Mouse (Mus musculus) lung, embryonic 15.5 days (tissue): ENCODE results near the gene Btf3l4. TPM values are rescaled to one million over a fixed set of nuclear protein-coding genes. Genes with fewer than 3 reads are reported as not detected.

ENCODE experiments used
- ATAC-seq: fragments of 200-750 bp; cut with Nextera tagmentation; 2 replicates; pipeline ENCODE4 v1.8.0; 2017; ENCODE audit warnings: moderate number of reproducible peaks, borderline replicate concordance; ENCODE audit not compliant: low FRiP score, low TSS enrichment; ENCODE audit errors: extremely low read depth
- H3K27ac ChIP-seq: fragments of 300-500 bp; sonication (generic); 2 replicates; pipeline ENCODE4 v1.5.1; 2015; ENCODE audit warnings: moderate library complexity, mild to moderate bottlenecking, inconsistent platforms
- H3K27me3 ChIP-seq: fragments of 300-500 bp; sonication (generic); 2 replicates; pipeline ENCODE4 v1.6.1; 2015; ENCODE audit warnings: inconsistent platforms
- H3K36me3 ChIP-seq: fragments of 300-500 bp; sonication (generic); 2 replicates; pipeline ENCODE4 v1.6.1; 2015; ENCODE audit warnings: inconsistent platforms
- H3K4me1 ChIP-seq: fragments of 300-500 bp; sonication (generic); 2 replicates; pipeline ENCODE4 v1.6.1; 2015; ENCODE audit warnings: inconsistent platforms
- H3K4me2 ChIP-seq: fragments of 300-500 bp; sonication (generic); 2 replicates; pipeline ENCODE4 v1.6.1; 2015; ENCODE audit warnings: inconsistent platforms, mild to moderate bottlenecking, moderate library complexity
- H3K4me3 ChIP-seq: fragments of 300-500 bp; sonication (generic); 2 replicates; pipeline ENCODE4 v1.5.1; 2015; ENCODE audit warnings: mild to moderate bottlenecking, inconsistent platforms
- H3K9ac ChIP-seq: fragments of 300-500 bp; sonication (generic); 2 replicates; pipeline ENCODE4 v1.6.1; 2015; ENCODE audit warnings: inconsistent platforms
- H3K9me3 ChIP-seq: fragments of 300-500 bp; sonication (generic); 2 replicates; pipeline ENCODE4 v1.6.1; 2016; ENCODE audit warnings: inconsistent platforms
- polyA plus RNA-seq: library from polyadenylated mRNA; unstranded; fragments of >200 nt; fragmentation: Nextera tagmentation; extraction: Ambion mirVana; gene quantifications from 2 replicates; pipeline ENCODE4 v1.2.1, GENCODE M21; 2015

Gene Btf3l4
- polyA plus RNA-seq, 1 experiment from 2014 or later = 142 TPM

DNA sequence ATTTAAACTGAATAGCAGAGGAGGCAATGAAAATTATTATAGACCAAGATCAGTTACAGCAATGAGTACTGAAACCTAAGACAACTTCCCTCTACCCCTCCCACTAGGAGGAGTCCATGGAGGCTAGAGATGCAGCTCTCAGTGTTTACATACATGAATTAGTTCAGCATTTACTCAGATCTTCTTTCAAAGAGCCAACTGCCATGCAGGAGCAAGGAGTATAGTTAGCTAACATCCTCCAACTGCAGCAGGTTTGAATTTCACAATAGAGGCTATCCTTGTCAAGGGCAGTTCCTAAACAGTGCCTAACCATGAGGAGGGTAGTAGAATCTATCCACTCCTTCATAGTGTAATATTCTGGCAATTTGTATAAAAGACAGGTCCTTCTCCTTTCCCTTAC, 64.9 kb downstream of the Btf3l4 start:
- H3K4me2 ChIP-seq = no peak overlapping the region
- H3K4me3 ChIP-seq = no peak overlapping the region
- no peaks in the 10 kb centered on the region for H3K4me1 ChIP-seq
- H3K27ac ChIP-seq = no peak overlapping the region
- H3K9me3 ChIP-seq = no peaks in the 10 kb centered on the region
- no peak overlapping the region for H3K9ac ChIP-seq
- ATAC-seq = no peak
- no peaks in the 10 kb centered on the region for H3K27me3 ChIP-seq
- H3K36me3 ChIP-seq = no peaks in the 10 kb centered on the region

Other genes starting within 250 kb of the Btf3l4 start
- 31.1 and 32.2 TPM in 2 replicates for gene Cc2d1b, start 213.7 kb downstream of the Btf3l4 start, polyA plus RNA-seq
- gene 3110021N24Rik, start 114.0 kb downstream of the Btf3l4 start, polyA plus RNA-seq = 1.8 and 2.0 TPM in 2 replicates
- gene Zfyve9, start 52.8 kb downstream of the Btf3l4 start, polyA plus RNA-seq = 4.6 and 5.1 TPM in 2 replicates
- 125 and 132 TPM in 2 replicates for gene Txndc12, start 987 bp upstream of the Btf3l4 start, polyA plus RNA-seq
- 55.1 and 58.6 TPM in 2 replicates for gene Kti12, start 14.2 kb upstream of the Btf3l4 start, polyA plus RNA-seq
- gene A730015C16Rik, start 15.0 kb upstream of the Btf3l4 start, polyA plus RNA-seq = 1.7 and 2.3 TPM in 2 replicates
- gene Rab3b, start 45.4 kb upstream of the Btf3l4 start, polyA plus RNA-seq = 7.0 and 7.6 TPM in 2 replicates
- gene Nrd1, start 167.0 kb upstream of the Btf3l4 start, polyA plus RNA-seq = 64.2 and 65.8 TPM in 2 replicates